Mouse (Mus musculus) hindbrain, embryonic 10.5 days (tissue): ENCODE results near the gene Batf. TPM values are rescaled to one million over a fixed set of nuclear protein-coding genes. Genes with fewer than 3 reads are reported as not detected.
"Not testable (repeated sequence)": the region's sequence is repeated elsewhere in the genome, so short reads cannot be mapped to it uniquely, and the experiment has no call there.

Source experiments
- DNase-seq: peaks from one replicate; pipeline ENCODE4 v3.0.0-alpha.2; 2017; ENCODE audit warnings: low spot score
- H3K27ac ChIP-seq: fragments of 300-500 bp; sonication (generic); 2 replicates; pipeline ENCODE4 v1.5.1; 2016; ENCODE audit warnings: mild to moderate bottlenecking, moderate library complexity
- H3K27me3 ChIP-seq: fragments of 300-500 bp; sonication (generic); 2 replicates; pipeline ENCODE4 v1.6.1; 2016; ENCODE audit warnings: mild to moderate bottlenecking; ENCODE audit not compliant: poor library complexity, insufficient read depth, severe bottlenecking
- H3K36me3 ChIP-seq: fragments of 300-500 bp; sonication (generic); 2 replicates; pipeline ENCODE4 v1.6.1; 2016; ENCODE audit warnings: mild to moderate bottlenecking, moderate library complexity
- H3K4me1 ChIP-seq: fragments of 300-500 bp; sonication (generic); replicated peaks from 2 replicates; pipeline ENCODE4 v1.6.1; 2016; ENCODE audit warnings: mild to moderate bottlenecking
- H3K4me3 ChIP-seq: fragments of 300-500 bp; sonication (generic); 2 replicates; pipeline ENCODE4 v1.5.1; 2016; ENCODE audit warnings: mild to moderate bottlenecking, moderate library complexity
- H3K9me3 ChIP-seq: fragments of 300-500 bp; sonication (generic); 2 replicates; pipeline ENCODE4 v1.6.1; 2016; ENCODE audit warnings: mild to moderate bottlenecking, moderate library complexity
- WGBS: fragments of 180-500 bp; shearing (Covaris S2); methylation state at CpG from one replicate; pipeline ENCODE4 v1.1.7; 2016; 5-methylcytosine and 5-hydroxymethylcytosine counted together
- polyA plus RNA-seq: library from polyadenylated mRNA; unstranded; fragments of >200 nt; fragmentation: Nextera tagmentation; extraction: Ambion mirVana; gene quantifications from 2 replicates; pipeline ENCODE4 v1.2.1, GENCODE M21; 2016

The Batf gene
- polyA plus RNA-seq, 1 experiment from 2014 or later, result 2.5 TPM

GRCm38 (mm10) chr12:85695787-85696186 is 9.3 kb downstream of the Batf start:
- Histone ChIP-seq H3K27ac (no peak overlapping the region), H3K4me1 (no peaks in the 10 kb centered on the region), H3K9me3 (no peaks in the 10 kb centered on the region), H3K36me3 (no peaks in the 10 kb centered on the region), H3K27me3 (peaks cover 5% of the 10 kb centered on the region; the same call in 1 of the 2 replicates), H3K4me3 (no peak overlapping the region)
- 93% methylated on average over 2 of the region's 2 CpGs for WGBS
- no peak for DNase-seq

- DNase-seq, result no peak
- no peak overlapping the region for H3K4me3 ChIP-seq
- H3K9me3 ChIP-seq, result no peaks in the 10 kb centered on the region
- no peaks in the 10 kb centered on the region for H3K4me1 ChIP-seq
- no peaks in the 10 kb centered on the region for H3K36me3 ChIP-seq
- WGBS, result 82% methylated on average over 5 of the region's 5 CpGs
- peaks cover 5% of the 10 kb centered on the region; the same call in 1 of the 2 replicates for H3K27me3 ChIP-seq
- no peak overlapping the region for H3K27ac ChIP-seq
Measured at GRCm38 (mm10) chr12:85696436-85696835, 10.0 kb downstream of the Batf start.

GRCm38 (mm10) chr12:85698179-85698578 is 11.7 kb downstream of the Batf start:
- H3K9me3 ChIP-seq, H3K27ac ChIP-seq, H3K27me3 ChIP-seq, H3K36me3 ChIP-seq, H3K4me1 ChIP-seq, H3K4me3 ChIP-seq, DNase-seq: not testable (repeated sequence)
- 42% methylated on average over 16 of the region's 37 CpGs for WGBS

- no peak for DNase-seq
- 72% methylated on average over 6 of the region's 6 CpGs for WGBS
- Histone ChIP-seq H3K27ac (no peak overlapping the region), H3K9me3 (no peaks in the 10 kb centered on the region), H3K27me3 (peaks cover 14% of the 10 kb centered on the region; the same call in 1 of the 2 replicates), H3K4me1 (peaks cover 10% of the 10 kb centered on the region), H3K36me3 (no peaks in the 10 kb centered on the region), H3K4me3 (no peak overlapping the region)
Measured at GRCm38 (mm10) chr12:85700191-85700841, 13.8 kb downstream of the Batf start.

- Histone ChIP-seq H3K4me1 (peaks cover 15% of the 10 kb centered on the region), H3K4me3 (no peak overlapping the region), H3K36me3 (no peaks in the 10 kb centered on the region), H3K9me3 (no peaks in the 10 kb centered on the region), H3K27ac (no peak overlapping the region), H3K27me3 (peaks cover 16% of the 10 kb centered on the region; the same call in 1 of the 2 replicates)
- no peak for DNase-seq
- WGBS, result 86% methylated on average over 7 of the region's 7 CpGs
Measured at GRCm38 (mm10) chr12:85700842-85701223, 14.4 kb downstream of the Batf start.

GRCm38 (mm10) chr12:85702166-85703055 is 15.9 kb downstream of the Batf start:
- Histone ChIP-seq H3K36me3 (no peaks in the 10 kb centered on the region), H3K27me3 (peaks cover 31% of the 10 kb centered on the region), H3K4me3 (no peak overlapping the region), H3K27ac (no peak overlapping the region), H3K4me1 (peaks cover 18% of the 10 kb centered on the region), H3K9me3 (no peaks in the 10 kb centered on the region)
- DNase-seq, result no peak
- WGBS, result 83% methylated on average over 15 of the region's 15 CpGs

GRCm38 (mm10) chr12:85703507-85703906 is 17.0 kb downstream of the Batf start:
- Histone ChIP-seq H3K4me1 (peaks cover 18% of the 10 kb centered on the region), H3K4me3 (no peak overlapping the region), H3K27ac (no peak overlapping the region), H3K27me3 (peaks cover 37% of the 10 kb centered on the region), H3K9me3 (no peaks in the 10 kb centered on the region), H3K36me3 (no peaks in the 10 kb centered on the region)
- 74% methylated on average over 3 of the region's 3 CpGs for WGBS
- DNase-seq, result no peak

- no peak overlapping the region for H3K4me3 ChIP-seq
Measured at GRCm38 (mm10) chr12:85704566-85704965, 18.1 kb downstream of the Batf start.

GRCm38 (mm10) chr12:85705002-85705830 is 18.7 kb downstream of the Batf start:
- Histone ChIP-seq H3K4me1 (peaks cover 18% of the 10 kb centered on the region), H3K9me3 (no peaks in the 10 kb centered on the region), H3K27ac (peak overlapping the region; percentile 81), H3K27me3 (peaks cover 36% of the 10 kb centered on the region), H3K4me3 (peak overlapping the region; percentile 55), H3K36me3 (no peaks in the 10 kb centered on the region)
- DNase-seq, result peak; percentile 74
- WGBS, result 11% methylated on average over 20 of the region's 20 CpGs

More at GRCm38 (mm10) chr12:85704566-85704965, 18.1 kb downstream of the Batf start:
- peak; percentile 17 for DNase-seq
- Histone ChIP-seq H3K9me3 (no peaks in the 10 kb centered on the region), H3K4me1 (peaks cover 18% of the 10 kb centered on the region), H3K27ac (peak overlapping the region; percentile 81), H3K27me3 (peaks cover 36% of the 10 kb centered on the region), H3K36me3 (no peaks in the 10 kb centered on the region)
- WGBS, result 65% methylated on average over 7 of the region's 7 CpGs

GRCm38 (mm10) chr12:85705831-85706530 is 19.5 kb downstream of the Batf start:
- DNase-seq, result no peak
- WGBS, result 26% methylated on average over 17 of the region's 17 CpGs
- no peaks in the 10 kb centered on the region for H3K9me3 ChIP-seq
- no peaks in the 10 kb centered on the region for H3K36me3 ChIP-seq
- H3K4me3 ChIP-seq, result peak overlapping the region; percentile 55
- peak overlapping the region; percentile 81 for H3K27ac ChIP-seq
- H3K27me3 ChIP-seq, result peaks cover 36% of the 10 kb centered on the region
- H3K4me1 ChIP-seq, result peaks cover 18% of the 10 kb centered on the region

- 86% methylated on average over 4 of the region's 4 CpGs for WGBS
- no peak for DNase-seq
- H3K9me3 ChIP-seq, result no peaks in the 10 kb centered on the region
- H3K4me1 ChIP-seq, result peaks cover 18% of the 10 kb centered on the region
- H3K4me3 ChIP-seq, result no peak overlapping the region
- peaks cover 36% of the 10 kb centered on the region for H3K27me3 ChIP-seq
- H3K36me3 ChIP-seq, result no peaks in the 10 kb centered on the region
- H3K27ac ChIP-seq, result no peak overlapping the region
Measured at GRCm38 (mm10) chr12:85706906-85707305, 20.4 kb downstream of the Batf start.

- no peak overlapping the region for H3K4me3 ChIP-seq
- 96% methylated on average over 11 of the region's 11 CpGs for WGBS
- DNase-seq, result no peak
- H3K36me3 ChIP-seq, result no peaks in the 10 kb centered on the region
- H3K27ac ChIP-seq, result no peak overlapping the region
- peaks cover 18% of the 10 kb centered on the region for H3K4me1 ChIP-seq
- H3K27me3 ChIP-seq, result peaks cover 36% of the 10 kb centered on the region
- H3K9me3 ChIP-seq, result no peaks in the 10 kb centered on the region
Measured at GRCm38 (mm10) chr12:85707391-85707790, 20.9 kb downstream of the Batf start.
